Mouse (Mus musculus) MEL (cell line): ENCODE measurements around the gene Myo1g. TPM values are rescaled to one million over a fixed set of nuclear protein-coding genes. Genes with fewer than 3 reads are reported as not detected.

Source experiments
- DNase-seq: peaks from one replicate; pipeline ENCODE4 v3.0.0; 2011; ENCODE audit warnings: low read depth, low spot score
- H3K27ac ChIP-seq: 2 replicates; pipeline ENCODE4 v1.5.1; 2012; ENCODE audit warnings: low read depth, mild to moderate bottlenecking, control low read depth, low read length, moderate library complexity; ENCODE audit not compliant: control insufficient read depth
- H3K27me3 ChIP-seq, 2 experiments: fragments of 150-350 bp in 1 of 2; sonication (generic) in 1 of 2; 2 replicates each; pipeline ENCODE4 v1.6.1; 2012; ENCODE audit warnings: low read length in 2 of 2, mild to moderate bottlenecking in 2 of 2, improper control_type of control experiment in 1 of 2, moderate library complexity in 1 of 2; ENCODE audit not compliant: insufficient read depth in 2 of 2, control insufficient read depth in 1 of 2
- H3K36me3 ChIP-seq, 2 experiments: 2 replicates each; pipeline ENCODE4 v1.6.1; 2012 to 2014; ENCODE audit warnings: low read length in 2 of 2, improper control_type of control experiment in 1 of 2, inconsistent platforms in 1 of 2, mild to moderate bottlenecking in 1 of 2; ENCODE audit not compliant: insufficient read depth in 2 of 2, control insufficient read depth in 1 of 2
- H3K4me1 ChIP-seq, 2 experiments: fragments of 150-350 bp in 1 of 2; sonication (generic) in 1 of 2; 2 replicates each; pipeline ENCODE4 v1.6.1; 2012; ENCODE audit warnings: low read length in 2 of 2, improper control_type of control experiment in 1 of 2, mild to moderate bottlenecking in 1 of 2; ENCODE audit not compliant: insufficient read depth in 2 of 2, control insufficient read depth in 1 of 2
- H3K4me3 ChIP-seq, 2 experiments: fragments of 150-350 bp in 1 of 2; sonication (generic) in 1 of 2; 2 replicates each; pipeline ENCODE4 v1.5.1; 2012; ENCODE audit warnings: low read depth in 2 of 2, low read length in 2 of 2, mild to moderate bottlenecking in 2 of 2, moderate library complexity in 2 of 2, control low read depth in 1 of 2, improper control_type of control experiment in 1 of 2; ENCODE audit not compliant: control insufficient read depth in 1 of 2, insufficient read depth in 1 of 2
- H3K79me2 ChIP-seq: 2 replicates; pipeline ENCODE4 v1.6.1; 2012; ENCODE audit warnings: mild to moderate bottlenecking, low read length, moderate library complexity; ENCODE audit not compliant: control insufficient read depth, poor library complexity, insufficient read depth
- H3K9ac ChIP-seq: 2 replicates; pipeline ENCODE4 v1.6.1; 2012; ENCODE audit warnings: low read depth, mild to moderate bottlenecking, control low read depth, low read length, moderate library complexity; ENCODE audit not compliant: control insufficient read depth, poor library complexity, severe bottlenecking
- H3K9me3 ChIP-seq: fragments of 150-350 bp; sonication (generic); replicated peaks from 2 replicates; pipeline ENCODE4 v1.6.1; 2012; ENCODE audit warnings: mild to moderate bottlenecking, low read length, improper control_type of control experiment, moderate library complexity; ENCODE audit not compliant: insufficient read depth
- CHD1 ChIP-seq: IDR thresholded peaks from 2 replicates; pipeline ENCODE4 v1.6.1; 2012; ENCODE audit warnings: low read depth, mild to moderate bottlenecking, inconsistent platforms, low read length, improper control_type of control experiment
- CTCF ChIP-seq, 3 experiments: IDR thresholded peaks in 2 of 3; conservative IDR thresholded peaks in 1 of 3; 2 replicates each; pipeline ENCODE4 v1.5.1; 2011 to 2012; ENCODE audit warnings: low read length in 3 of 3, low read depth in 2 of 3, mild to moderate bottlenecking in 2 of 3, improper control_type of control experiment in 1 of 3, inconsistent platforms in 1 of 3, mixed read lengths in 1 of 3, moderate library complexity in 1 of 3; ENCODE audit not compliant: control insufficient read depth in 1 of 3, insufficient read depth in 1 of 3, poor library complexity in 1 of 3, severe bottlenecking in 1 of 3
- E2F4 ChIP-seq: IDR thresholded peaks from 2 replicates; pipeline ENCODE4 v1.6.1; 2011; ENCODE audit warnings: low read depth, low read length, improper control_type of control experiment, borderline replicate concordance
- ETS1 ChIP-seq: IDR thresholded peaks from 2 replicates; pipeline ENCODE4 v1.6.1; 2012; ENCODE audit warnings: low read depth, mild to moderate bottlenecking, inconsistent platforms, low read length, improper control_type of control experiment, moderate library complexity
- GABPA ChIP-seq: IDR thresholded peaks from 2 replicates; pipeline ENCODE4 v1.6.1; 2012; ENCODE audit warnings: low read depth, mild to moderate bottlenecking, inconsistent platforms, low read length, improper control_type of control experiment, moderate library complexity
- GATA1 ChIP-seq: IDR thresholded peaks from 2 replicates; pipeline ENCODE4 v1.6.1; 2011; ENCODE audit warnings: low read depth, low read length, improper control_type of control experiment
- KAT2A ChIP-seq: conservative IDR thresholded peaks from 2 replicates; pipeline ENCODE4 v1.6.1; 2012; ENCODE audit warnings: low read depth, low read length, improper control_type of control experiment, inconsistent platforms
- MAFK ChIP-seq: IDR thresholded peaks from 2 replicates; pipeline ENCODE4 v1.6.1; 2011; ENCODE audit warnings: low read depth, mild to moderate bottlenecking, low read length, improper control_type of control experiment, borderline replicate concordance
- MAZ ChIP-seq: IDR thresholded peaks from 2 replicates; pipeline ENCODE4 v1.6.1; 2012; ENCODE audit warnings: low read depth, mild to moderate bottlenecking, inconsistent platforms, low read length, improper control_type of control experiment
- MEF2A ChIP-seq: IDR thresholded peaks from 2 replicates; pipeline ENCODE4 v1.6.1; 2014; ENCODE audit warnings: low read depth, mild to moderate bottlenecking, inconsistent platforms, low read length, improper control_type of control experiment; ENCODE audit not compliant: poor library complexity, insufficient replicate concordance, severe bottlenecking; ENCODE audit errors: extremely low read depth
- MXI1 ChIP-seq: IDR thresholded peaks from 2 replicates; pipeline ENCODE4 v1.6.1; 2011; ENCODE audit warnings: mild to moderate bottlenecking, low read depth, low read length, improper control_type of control experiment
- MYB ChIP-seq: IDR thresholded peaks from 2 replicates; pipeline ENCODE4 v1.6.1; 2011; ENCODE audit warnings: mild to moderate bottlenecking, low read depth, low read length, improper control_type of control experiment
- MYC ChIP-seq: IDR thresholded peaks from 2 replicates; pipeline ENCODE4 v1.6.1; 2011; ENCODE audit warnings: low read depth, mild to moderate bottlenecking, low read length, improper control_type of control experiment, moderate library complexity
- NELFE ChIP-seq: IDR thresholded peaks from 2 replicates; pipeline ENCODE4 v1.6.1; 2011; ENCODE audit warnings: low read depth, low read length, improper control_type of control experiment
- POLR2A ChIP-seq, 2 experiments: IDR thresholded peaks; 2 replicates each; pipeline ENCODE4 v1.6.1; 2011 to 2012; ENCODE audit warnings: low read length in 2 of 2, mild to moderate bottlenecking in 2 of 2, control low read depth in 1 of 2, improper control_type of control experiment in 1 of 2, low read depth in 1 of 2, moderate library complexity in 1 of 2; ENCODE audit not compliant: control insufficient read depth in 1 of 2, insufficient read depth in 1 of 2, poor library complexity in 1 of 2
- POLR2AphosphoS2 ChIP-seq: IDR thresholded peaks from 2 replicates; pipeline ENCODE4 v1.6.1; 2011; ENCODE audit warnings: low read length, improper control_type of control experiment
- POLR2AphosphoS5 ChIP-seq: IDR thresholded peaks from 2 replicates; pipeline ENCODE4 v1.6.1; 2012; ENCODE audit warnings: low read depth, borderline replicate concordance, mild to moderate bottlenecking, inconsistent platforms, low read length, moderate library complexity, mixed read lengths
- RAD21 ChIP-seq: IDR thresholded peaks from 2 replicates; pipeline ENCODE4 v1.6.1; 2011; ENCODE audit warnings: mild to moderate bottlenecking, low read depth, low read length, improper control_type of control experiment
- RCOR1 ChIP-seq: IDR thresholded peaks from 2 replicates; pipeline ENCODE4 v1.6.1; 2012; ENCODE audit warnings: low read depth, mild to moderate bottlenecking, inconsistent platforms, low read length, improper control_type of control experiment
- SIN3A ChIP-seq: IDR thresholded peaks from 2 replicates; pipeline ENCODE4 v1.6.1; 2012; ENCODE audit warnings: low read length, improper control_type of control experiment, inconsistent platforms
- TAL1 ChIP-seq: IDR thresholded peaks from 2 replicates; pipeline ENCODE4 v1.6.1; 2012; ENCODE audit warnings: mild to moderate bottlenecking, inconsistent platforms, low read length, moderate library complexity, mixed read lengths
- TBP ChIP-seq: IDR thresholded peaks from 2 replicates; pipeline ENCODE4 v1.8.0; 2011; ENCODE audit warnings: low read depth, low read length, improper control_type of control experiment
- TCF12 ChIP-seq: IDR thresholded peaks from 2 replicates; pipeline ENCODE4 v1.6.1; 2014; ENCODE audit warnings: low read depth, mild to moderate bottlenecking, inconsistent platforms, low read length, improper control_type of control experiment, moderate library complexity
- UBTF ChIP-seq: IDR thresholded peaks from 2 replicates; pipeline ENCODE4 v1.6.1; 2012; ENCODE audit warnings: low read depth, mild to moderate bottlenecking, inconsistent platforms, low read length, improper control_type of control experiment, moderate library complexity, borderline replicate concordance; ENCODE audit not compliant: insufficient read depth
- USF2 ChIP-seq, 2 experiments: IDR thresholded peaks; 2 replicates each; pipeline ENCODE4 v1.6.1; 2011 to 2012; ENCODE audit warnings: improper control_type of control experiment in 2 of 2, low read length in 2 of 2, borderline replicate concordance in 1 of 2, inconsistent platforms in 1 of 2, low read depth in 1 of 2, mild to moderate bottlenecking in 1 of 2; ENCODE audit not compliant: insufficient read depth in 1 of 2
- ZC3H11A ChIP-seq: IDR thresholded peaks from 2 replicates; pipeline ENCODE4 v1.6.1; 2012; ENCODE audit warnings: low read depth, mild to moderate bottlenecking, inconsistent platforms, low read length, improper control_type of control experiment
- ZKSCAN1 ChIP-seq: IDR thresholded peaks from 2 replicates; pipeline ENCODE4 v1.6.1; 2012; ENCODE audit warnings: low read depth, mild to moderate bottlenecking, inconsistent platforms, low read length, improper control_type of control experiment, moderate library complexity
- ZMIZ1 ChIP-seq: IDR thresholded peaks from 2 replicates; pipeline ENCODE4 v1.6.1; 2012; ENCODE audit warnings: low read depth, mild to moderate bottlenecking, inconsistent platforms, low read length, improper control_type of control experiment, moderate library complexity
- ZNF384 ChIP-seq: IDR thresholded peaks from 2 replicates; pipeline ENCODE4 v1.6.1; 2012; ENCODE audit warnings: low read depth, mild to moderate bottlenecking, inconsistent platforms, low read length, improper control_type of control experiment
- polyA plus RNA-seq, 2 experiments: library from polyadenylated mRNA; stranded (reverse) in 1 of 2; unstranded in 1 of 2; fragments of >175 nt in 1 of 2; fragments of >200 nt in 1 of 2; gene quantifications; 2 replicates each; pipeline versions ENCODE4 v1.2.1 to v1.2.4; 2012; ENCODE audit warnings: low replicate concordance in 2 of 2, low read depth in 1 of 2; ENCODE audit not compliant: insufficient read length in 2 of 2, insufficient read depth in 1 of 2, missing spikeins in 1 of 2
- total RNA-seq: library from RNA; depleted of rRNA; stranded (reverse); fragments of 300-350 nt; gene quantifications from 2 replicates; pipeline ENCODE4 v1.2.3, GENCODE M21; 2012

Myo1g gene
- total and polyA plus RNA-seq, 3 experiments: 19.4 to 33.3 TPM; not detected in 1

DNA sequence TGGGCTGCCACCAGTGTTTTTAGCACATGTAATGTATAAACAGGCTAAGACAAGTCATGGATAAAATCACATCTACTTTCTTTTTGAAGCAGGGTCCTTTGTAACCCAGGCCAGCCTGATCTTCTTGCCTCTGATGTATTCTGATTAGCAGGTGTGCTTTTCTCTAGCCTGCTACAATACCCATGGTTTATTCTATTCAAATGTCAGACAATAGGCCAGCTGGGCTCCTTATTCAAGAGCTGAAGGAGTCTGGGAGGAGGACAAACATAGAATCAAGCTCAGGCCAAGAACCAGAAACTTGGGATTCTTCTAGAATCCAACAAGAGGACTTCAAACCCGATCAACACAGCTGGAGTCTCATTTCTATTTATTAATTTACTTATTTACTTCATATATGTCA, 4.5 kb upstream of the Myo1g start:
- Histone ChIP-seq H3K9me3 (no peaks in the 10 kb centered on the region), H3K27ac (peak overlapping the region; percentile 66; the same call in 1 of the 2 replicates), H3K27me3 (no peaks in the 10 kb centered on the region), H3K79me2 (peaks cover 27% of the 10 kb centered on the region), H3K9ac (no peak overlapping the region), H3K4me1 (peaks cover 3 to 23% of the 10 kb centered on the region in 2 experiments; a peak in 3 of 4 replicates), H3K4me3 (no peak overlapping the region), H3K36me3 (peaks cover 20 to 22% of the 10 kb centered on the region in 2 experiments)
- DNase-seq: no peak
- TF ChIP-seq GABPA (no peak), GATA1 (no peak), MAZ (no peak), RAD21 (no peak), UBTF (no peak), SIN3A (0 out of 2 replicates have a peak, but pooled peaks have one; percentile 26), MYB (no peak), KAT2A (no peak), TBP (no peak), ZC3H11A (no peak), MXI1 (0 out of 2 replicates have a peak, but pooled peaks have one; percentile 17), ETS1 (no peak), MAFK (no peak), USF2 (IDR thresholded peaks at IDR 0.05; ENCODE audit: borderline replicate concordance in 1 of 2, insufficient read depth in 1 of 2, low read depth in 1 of 2, low read length in 2 of 2) (no peak), POLR2AphosphoS2 (no peak), MYC (no peak), POLR2AphosphoS5 (no peak), E2F4 (no peak)

DNA sequence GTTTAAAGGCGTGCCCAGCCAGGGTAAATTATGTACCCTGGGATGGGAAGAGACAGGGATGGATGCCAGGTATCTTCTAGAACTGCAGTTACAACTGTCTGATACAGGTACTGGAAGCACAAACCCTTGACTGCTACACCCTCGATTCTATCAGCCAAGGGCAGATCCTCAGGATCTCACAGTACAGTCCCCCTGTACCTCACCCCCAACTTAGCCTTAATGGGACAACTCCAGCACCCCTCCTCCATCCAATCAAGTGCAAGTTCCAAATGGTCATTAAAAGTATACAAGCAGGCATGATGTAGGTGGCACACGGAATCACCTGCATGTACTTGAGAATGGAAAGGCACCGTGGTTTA, 4.1 kb upstream of the Myo1g start:
- peaks cover 7 to 26% of the 10 kb centered on the region in 2 experiments; a peak in 3 of 4 replicates for H3K4me1 ChIP-seq
- peak; percentile 13 for TF ChIP-seq NELFE
- TF ChIP-seq USF2 (IDR thresholded peaks at IDR 0.05; ENCODE audit: borderline replicate concordance in 1 of 2, insufficient read depth in 1 of 2, low read depth in 1 of 2, low read length in 2 of 2): no peak
- TF ChIP-seq E2F4: no peak
- TF ChIP-seq POLR2AphosphoS2: peak; percentile 69
- TF ChIP-seq RAD21: no peak
- TF ChIP-seq TBP: no peak
- 0 out of 2 replicates have a peak, but pooled peaks have one; percentile 0 for TF ChIP-seq RCOR1
- no peak for TF ChIP-seq MEF2A
- TF ChIP-seq CTCF (IDR thresholded peaks at IDR 0.05 in 2 of 3, conservative IDR thresholded peaks at IDR 0.05 in 1 of 3; ENCODE audit: control insufficient read depth in 1 of 3, insufficient read depth in 1 of 3, low read depth in 2 of 3, low read length in 3 of 3, poor library complexity in 1 of 3, severe bottlenecking in 1 of 3): no peak
- TF ChIP-seq ZC3H11A: no peak
- TF ChIP-seq MAZ: no peak
- no peak for TF ChIP-seq ETS1
- peak; percentile 51 for TF ChIP-seq ZMIZ1
- TF ChIP-seq ZNF384: no peak
- TF ChIP-seq MYC: no peak
- no peak for TF ChIP-seq TCF12
- TF ChIP-seq TAL1: no peak
- TF ChIP-seq GATA1: no peak
- TF ChIP-seq POLR2A (IDR thresholded peaks at IDR 0.05; ENCODE audit: control insufficient read depth in 1 of 2, insufficient read depth in 1 of 2, low read depth in 1 of 2, low read length in 2 of 2, poor library complexity in 1 of 2): peak; percentile 36 to 74; a peak in 3 of 4 replicates
- no peak for TF ChIP-seq ZKSCAN1
- no peak for TF ChIP-seq CHD1
- no peak for TF ChIP-seq GABPA
- TF ChIP-seq UBTF: no peak
- no peak for TF ChIP-seq MYB
- TF ChIP-seq MXI1: no peak
- TF ChIP-seq MAFK: peak; percentile 2; the same call in 1 of the 2 replicates

More for the DNA sequence above, 4.1 kb upstream of the Myo1g start:
- Histone ChIP-seq H3K27ac (peak overlapping the region; percentile 8; the same call in 1 of the 2 replicates), H3K4me3 (no peak overlapping the region), H3K79me2 (peaks cover 27% of the 10 kb centered on the region), H3K9me3 (no peaks in the 10 kb centered on the region), H3K36me3 (peaks cover 22 to 24% of the 10 kb centered on the region in 2 experiments), H3K9ac (no peak overlapping the region), H3K27me3 (no peaks in the 10 kb centered on the region)
- no peak for DNase-seq
